Mouse (Mus musculus) erythroblast, embryonic 14.5 days (primary cell): ENCODE results near the gene Agrp.

Experiments
- GATA1 ChIP-seq: IDR thresholded peaks from 2 replicates; pipeline ENCODE4 v1.6.1; 2012; ENCODE audit warnings: low read length, inconsistent platforms, mixed read lengths
- TAL1 ChIP-seq: IDR thresholded peaks from 3 replicates; pipeline ENCODE4 v1.6.1; 2012; ENCODE audit warnings: low read length, inconsistent platforms, mixed read lengths

GRCm38 (mm10) chr8:105543703-105544102, 93.5 kb downstream of the Agrp start:
- no peak for TF ChIP-seq TAL1
- TF ChIP-seq GATA1: no peak
